Mouse (Mus musculus) mature B cell (primary cell): ENCODE results near the gene Dlx5.

ENCODE experiments used
- in situ Hi-C: fragments of 300-500 bp; cut with MboI; formaldehyde crosslinking; loops from 2 replicates; pipeline ENCODE4 v1.14.3; 2019

Gene Dlx5

GRCm38 (mm10) chr6:6876231-6876630 lies 5.7 kb downstream of the Dlx5 start:
- in situ Hi-C loops, result no loop called here

- in situ Hi-C loops, result no loop called here
Measured at GRCm38 (mm10) chr6:6875676-6876075, 6.2 kb downstream of the Dlx5 start.

GRCm38 (mm10) chr6:6875136-6875535 lies 6.7 kb downstream of the Dlx5 start:
- in situ Hi-C loops, result no loop called here

GRCm38 (mm10) chr6:6874073-6874771 lies 7.7 kb downstream of the Dlx5 start:
- in situ Hi-C loops, result no loop called here

- in situ Hi-C loops, result no loop called here
Measured at GRCm38 (mm10) chr6:6873476-6874072, 8.3 kb downstream of the Dlx5 start.

- in situ Hi-C loops, result no loop called here
Measured at GRCm38 (mm10) chr6:6872873-6873272, 9.0 kb downstream of the Dlx5 start.

- in situ Hi-C loops, result no loop called here
Measured at GRCm38 (mm10) chr6:6871692-6872091, 10.2 kb downstream of the Dlx5 start.

- in situ Hi-C loops, result no loop called here
Measured at GRCm38 (mm10) chr6:6870876-6871420, 10.9 kb downstream of the Dlx5 start.

- in situ Hi-C loops, result no loop called here
Measured at GRCm38 (mm10) chr6:6869961-6870800, 11.7 kb downstream of the Dlx5 start.

GRCm38 (mm10) chr6:6869041-6869685 lies 12.7 kb downstream of the Dlx5 start:
- in situ Hi-C loops, result no loop called here

DNA sequence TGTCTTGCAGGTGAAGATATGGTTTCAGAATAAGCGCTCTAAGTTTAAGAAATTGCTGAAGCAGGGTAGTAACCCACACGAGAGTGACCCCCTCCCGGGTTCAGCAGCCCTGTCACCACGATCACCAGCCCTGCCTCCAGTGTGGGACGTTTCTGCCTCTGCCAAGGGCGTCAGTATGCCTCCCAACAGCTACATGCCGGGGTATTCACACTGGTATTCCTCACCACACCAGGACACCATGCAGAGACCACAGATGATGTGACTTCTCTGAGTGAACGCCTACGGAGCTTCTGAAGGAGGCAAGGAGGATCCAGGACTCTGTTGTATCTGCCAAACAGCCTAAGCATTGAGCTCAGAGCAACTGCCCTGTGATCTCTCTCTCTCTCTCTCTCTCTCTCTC lies 14.9 kb downstream of the Dlx5 start:
- in situ Hi-C loops, result no loop called here

GRCm38 (mm10) chr6:6864441-6865440 lies 17.1 kb downstream of the Dlx5 start:
- in situ Hi-C loops, result no loop called here

DNA sequence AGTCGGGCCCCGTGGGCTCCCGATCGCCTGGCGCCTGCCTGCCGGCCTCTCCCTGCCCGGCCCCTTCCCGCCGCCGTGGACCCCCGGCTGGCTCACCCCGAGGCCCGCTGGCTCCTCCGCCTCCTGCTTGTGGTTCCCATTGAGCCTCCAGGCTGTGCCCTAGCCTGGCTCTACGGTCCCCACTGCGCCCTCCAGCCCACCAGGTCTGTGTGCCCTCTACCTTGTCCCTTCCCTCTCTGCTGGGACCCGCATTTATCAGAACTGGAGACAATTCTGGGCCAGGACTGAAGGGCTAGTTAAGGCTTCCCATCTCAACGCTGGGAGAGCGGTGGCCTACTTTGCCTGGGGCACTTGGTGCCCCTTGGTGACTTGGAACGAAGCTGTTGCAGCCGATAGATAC lies 17.9 kb downstream of the Dlx5 start:
- in situ Hi-C loops, result no loop called here

DNA sequence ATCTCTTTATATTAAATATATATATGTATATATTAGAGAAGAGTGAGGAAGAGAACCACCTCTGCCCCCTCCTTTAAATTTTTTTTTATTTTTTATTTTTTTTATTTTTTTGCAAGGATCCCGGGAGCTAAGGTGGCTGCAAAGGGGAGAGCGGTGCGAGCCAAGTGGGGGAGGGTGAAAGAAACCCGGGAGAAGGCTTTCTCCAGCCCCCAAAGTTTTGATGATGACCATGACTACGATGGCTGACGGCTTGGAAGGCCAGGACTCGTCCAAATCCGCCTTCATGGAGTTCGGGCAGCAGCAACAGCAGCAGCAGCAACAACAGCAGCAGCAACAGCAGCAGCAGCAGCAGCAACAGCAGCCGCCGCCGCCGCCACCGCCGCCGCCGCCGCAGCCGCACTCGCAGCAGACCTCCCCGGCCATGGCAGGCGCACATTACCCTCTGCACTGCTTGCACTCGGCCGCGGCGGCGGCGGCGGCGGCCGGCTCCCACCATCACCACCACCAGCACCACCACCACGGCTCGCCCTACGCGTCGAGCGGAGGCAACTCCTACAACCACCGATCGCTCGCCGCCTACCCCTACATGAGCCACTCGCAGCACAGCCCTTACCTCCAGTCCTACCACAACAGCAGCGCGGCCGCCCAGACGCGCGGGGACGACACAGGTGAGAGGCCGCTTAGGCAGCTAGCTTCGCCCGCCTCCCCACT lies 18.6 kb downstream of the Dlx5 start, which contains the start of gene Dlx6:
Gene Dlx6 (plus strand): TSS at position 175 of the 711 bp plus-strand sequence.
- in situ Hi-C loops, result no loop called here

- in situ Hi-C loops, result no loop called here
Measured at GRCm38 (mm10) chr6:6862611-6863010, 19.3 kb downstream of the Dlx5 start.

- in situ Hi-C loops, result no loop called here
Measured at GRCm38 (mm10) chr6:6861798-6862428, 20.0 kb downstream of the Dlx5 start.

GRCm38 (mm10) chr6:6861086-6861797 lies 20.6 kb downstream of the Dlx5 start:
- in situ Hi-C loops, result no loop called here

GRCm38 (mm10) chr6:6860411-6861085 lies 21.3 kb downstream of the Dlx5 start:
- in situ Hi-C loops, result no loop called here
